In the genomic region with DNA sequence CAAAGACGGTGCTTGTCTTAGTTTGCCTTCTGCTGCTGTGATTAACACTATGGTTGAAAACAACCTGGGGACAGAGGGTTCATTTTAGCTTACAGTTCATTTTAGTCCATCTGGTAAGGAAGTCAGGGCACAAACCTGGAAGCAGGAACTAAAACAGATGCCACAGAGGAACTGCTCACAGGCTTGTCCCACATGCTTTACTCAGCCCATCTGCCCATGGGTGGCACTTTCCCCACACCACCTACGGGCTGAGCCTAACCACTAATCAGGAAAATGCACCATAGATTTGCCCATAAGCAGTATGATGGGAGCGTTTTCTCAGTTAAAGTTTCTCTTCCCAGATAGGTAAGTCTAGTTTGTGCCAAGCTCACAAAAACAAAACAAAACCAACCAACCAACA, we compare ENCODE assay signal across 25 mouse cellular contexts. TPM values are rescaled to one million over a fixed set of nuclear protein-coding genes. Genes with fewer than 3 reads are reported as not detected.
DNase-seq lines count a peak whose midpoint lies in the region; ATAC-seq and TF ChIP-seq lines count a peak whose summit lies in the region.
"Had no signal": no experiment of that assay in that cellular context is flagged by ENCODE, and none has a peak within 500 bp of the region (broad histone marks: within the 10 kb centered on the region; RNA-seq: fewer than 3 reads in every experiment).

No protein-coding gene starts in this region.

- DNase-seq in cerebellum, adult 9-11 months = peak; percentile 16
- no peak for DNase-seq in cerebellum, adult 2 months
- peak; percentile 22 for DNase-seq in layer of hippocampus, adult 11-12 months (ENCODE audit: low spot score)
- DNase-seq in layer of hippocampus, adult 9-10 months (ENCODE audit: low spot score) = no peak
- peak; percentile 84 for DNase-seq in brain, adult 2 months (ENCODE audit: low read depth, low spot score)
- DNase-seq: adrenal gland, adult 2 months; adrenal gland, postnatal 14 days; cerebellum, postnatal 25 days; embryo, embryonic 11 days; gastrocnemius, adult 2 months; gastrocnemius, postnatal 14 days; heart, adult 2 months; heart, postnatal 14 days; kidney, adult 11 months had no signal

- no peak overlapping the region for H3K4me3 ChIP-seq in cerebellum, adult 2 months (replicated peaks; ENCODE audit: insufficient read depth, low read depth, low read length)
- H3K4me3 ChIP-seq: embryonic facial prominence, embryonic 10.5 days; embryonic facial prominence, embryonic 13.5 days; erythroblast, embryonic 14.5 days; forebrain, embryonic 12.5 days; forebrain, embryonic 15.5 days; gastrocnemius, adult 2 months; heart, adult 2 months; heart, embryonic 10.5 days; heart, embryonic 13.5 days; hindbrain, embryonic 12.5 days; hindbrain, embryonic 15.5 days had no signal

- H3K27ac ChIP-seq in cerebellum, adult 2 months (ENCODE audit: insufficient read depth, low read length) = no peak overlapping the region
- H3K27ac ChIP-seq: embryonic facial prominence, embryonic 10.5 days; embryonic facial prominence, embryonic 13.5 days; forebrain, embryonic 12.5 days; forebrain, embryonic 15.5 days; gastrocnemius, adult 2 months; heart, adult 2 months; heart, embryonic 10.5 days; heart, embryonic 13.5 days; hindbrain, embryonic 12.5 days; hindbrain, embryonic 15.5 days had no signal

- H3K4me1 ChIP-seq in cerebellum, adult 2 months (ENCODE audit: control insufficient read depth, insufficient read depth, low read length) = peaks cover 3% of the 10 kb centered on the region; the same call in 1 of the 2 replicates
- H3K4me1 ChIP-seq: embryonic facial prominence, embryonic 10.5 days; embryonic facial prominence, embryonic 13.5 days; forebrain, embryonic 12.5 days; forebrain, embryonic 15.5 days; heart, embryonic 10.5 days; heart, embryonic 13.5 days; hindbrain, embryonic 12.5 days; hindbrain, embryonic 15.5 days had no signal

- 62% methylated on average over 3 of the region's 3 CpGs for WGBS in cerebellum, adult 2 months

- no peak for TF ChIP-seq POLR2A in cerebellum, adult 2 months (IDR thresholded peaks at IDR 0.05; ENCODE audit: borderline replicate concordance, insufficient read depth, low read length)

- peak; percentile 42; the same call in 1 of the 2 replicates for ATAC-seq in granulocyte monocyte progenitor cell, adult 5-6 weeks (replicated peaks; ENCODE audit: poor library complexity, severe bottlenecking)
- ATAC-seq: CD4-positive, CD25-positive, alpha-beta regulatory T cell, adult 4 months; forebrain, embryonic 15.5 days had no signal

- no peaks in the 10 kb centered on the region for H3K27me3 ChIP-seq in cerebellum, adult 2 months (ENCODE audit: control insufficient read depth, insufficient read depth, low read length)
- H3K27me3 ChIP-seq: embryonic facial prominence, embryonic 13.5 days; forebrain, embryonic 12.5 days; forebrain, embryonic 15.5 days; heart, embryonic 13.5 days; hindbrain, embryonic 12.5 days; hindbrain, embryonic 15.5 days had no signal

- no peak for TF ChIP-seq CTCF in cerebellum, adult 2 months (IDR thresholded peaks at IDR 0.05; ENCODE audit: borderline replicate concordance, insufficient read depth, low read depth, low read length)

RNA-seq across cellular contexts. Expression of a gene that starts 27.4 kb away (rescaled TPM):
- 9.6 and 11.4 TPM in 2 replicates for polyA plus RNA-seq in cerebellum, adult 2 months (2012; rRNA removed)
- 9.1 TPM in 2 replicates for total RNA-seq in granulocyte monocyte progenitor cell, adult 5-6 weeks (2014; fragmentation: Nextera tagmentation)
- 8.9 and 9.3 TPM in 2 replicates for total RNA-seq in granulocyte monocyte progenitor cell, adult 5-6 weeks (2017)
- polyA plus RNA-seq: erythroblast, embryonic 14.5 days had no signal

Comparison
In these comparisons a context has a peak if more than half of its experiments do, and no peak if none do; other contexts are left out.
1. DNase-seq: peak in cerebellum, adult 9-11 months (single experiment), layer of hippocampus, adult 11-12 months (single experiment) and brain, adult 2 months (single experiment); none in cerebellum, adult 2 months (0 of 2) and layer of hippocampus, adult 9-10 months (single experiment).